Mouse (Mus musculus) CH12.LX (cell line): ENCODE results near the gene Samd4b. TPM values are rescaled to one million over a fixed set of nuclear protein-coding genes. Genes with fewer than 3 reads are reported as not detected.

ENCODE experiments used
- DNase-seq: peaks from one replicate; pipeline ENCODE4 v3.0.0-alpha.2; 2013; ENCODE audit errors: extremely low read depth
- H3K27ac ChIP-seq: 2 replicates; pipeline ENCODE4 v1.5.1; 2012; ENCODE audit warnings: low read depth, mild to moderate bottlenecking, control low read depth, moderate library complexity; ENCODE audit not compliant: insufficient read depth
- H3K27me3 ChIP-seq: replicated peaks from 2 replicates; pipeline ENCODE3; 2012; ENCODE audit warnings: inconsistent platforms
- H3K36me3 ChIP-seq, 2 experiments: replicated peaks in 1 of 2; 2 replicates each; pipeline versions ENCODE3 to v1.6.1; 2012; ENCODE audit warnings: inconsistent platforms in 1 of 2, low read length in 1 of 2, mild to moderate bottlenecking in 1 of 2, mixed read lengths in 1 of 2, moderate library complexity in 1 of 2; ENCODE audit not compliant: control insufficient read depth in 1 of 2, insufficient read depth in 1 of 2
- H3K4me1 ChIP-seq, 2 experiments: 2 replicates each; pipeline ENCODE4 v1.6.1; 2012; ENCODE audit warnings: inconsistent platforms in 1 of 2, moderate library complexity in 1 of 2; ENCODE audit not compliant: insufficient read depth in 2 of 2, control insufficient read depth in 1 of 2
- H3K4me2 ChIP-seq: 2 replicates; pipeline ENCODE4 v1.6.1; 2012; ENCODE audit warnings: low read depth, mild to moderate bottlenecking, control low read depth; ENCODE audit not compliant: poor library complexity, insufficient read depth, severe bottlenecking
- H3K4me3 ChIP-seq, 3 experiments: fragments of 150-350 bp in 1 of 3; sonication (generic) in 1 of 3; replicated peaks in 1 of 3; 2 replicates each; pipeline versions ENCODE3 to v1.5.1; 2011 to 2012; ENCODE audit warnings: low read depth in 2 of 3, low read length in 2 of 3, mild to moderate bottlenecking in 2 of 3, moderate library complexity in 2 of 3, control low read depth in 1 of 3, improper control_type of control experiment in 1 of 3, inconsistent platforms in 1 of 3, mixed read lengths in 1 of 3; ENCODE audit not compliant: poor library complexity in 1 of 3
- H3K79me2 ChIP-seq: replicated peaks from 2 replicates; pipeline ENCODE4 v1.6.1; 2012; ENCODE audit warnings: mild to moderate bottlenecking, moderate library complexity; ENCODE audit not compliant: control insufficient read depth, poor library complexity, insufficient read depth, severe bottlenecking; ENCODE audit errors: extremely low read depth
- H3K9ac ChIP-seq: 2 replicates; pipeline ENCODE4 v1.6.1; 2012; ENCODE audit warnings: low read depth, mild to moderate bottlenecking, control low read depth, moderate library complexity; ENCODE audit not compliant: insufficient read depth
- H3K9me3 ChIP-seq: replicated peaks from 2 replicates; pipeline ENCODE3; 2012; ENCODE audit warnings: low read length, inconsistent platforms, mixed read lengths
- CHD1 ChIP-seq: IDR thresholded peaks from 2 replicates; pipeline ENCODE4 v1.6.1; 2012; ENCODE audit warnings: low read depth, low read length, improper control_type of control experiment, inconsistent platforms
- CHD2 ChIP-seq: IDR thresholded peaks from 2 replicates; pipeline ENCODE4 v1.6.1; 2011; ENCODE audit warnings: low read length, improper control_type of control experiment
- CTCF ChIP-seq, 2 experiments: IDR thresholded peaks in 1 of 2; conservative IDR thresholded peaks in 1 of 2; 2 replicates each; pipeline ENCODE4 v1.5.1; 2011 to 2012; ENCODE audit warnings: low read depth in 2 of 2, low read length in 2 of 2, improper control_type of control experiment in 1 of 2, inconsistent platforms in 1 of 2, mild to moderate bottlenecking in 1 of 2, moderate library complexity in 1 of 2
- ETS1 ChIP-seq: conservative IDR thresholded peaks from 2 replicates; pipeline ENCODE4 v1.6.1; 2012; ENCODE audit warnings: low read depth, mild to moderate bottlenecking, inconsistent platforms, low read length, improper control_type of control experiment, moderate library complexity
- HCFC1 ChIP-seq: IDR thresholded peaks from 2 replicates; pipeline ENCODE4 v1.6.1; 2012; ENCODE audit warnings: low read depth, mild to moderate bottlenecking, inconsistent platforms, low read length, improper control_type of control experiment
- IRF4 ChIP-seq: IDR thresholded peaks from 2 replicates; pipeline ENCODE4 v1.6.1; 2014; ENCODE audit warnings: low read depth, mild to moderate bottlenecking, inconsistent platforms, low read length, improper control_type of control experiment
- MAZ ChIP-seq: IDR thresholded peaks from 2 replicates; pipeline ENCODE4 v1.6.1; 2012; ENCODE audit warnings: low read depth, mild to moderate bottlenecking, inconsistent platforms, low read length, improper control_type of control experiment, moderate library complexity
- MEF2A ChIP-seq: IDR thresholded peaks from 2 replicates; pipeline ENCODE4 v1.6.1; 2014; ENCODE audit warnings: low read depth, mild to moderate bottlenecking, inconsistent platforms, low read length, improper control_type of control experiment, borderline replicate concordance
- MXI1 ChIP-seq: IDR thresholded peaks from 2 replicates; pipeline ENCODE4 v1.6.1; 2011; ENCODE audit warnings: mild to moderate bottlenecking, low read depth, low read length, improper control_type of control experiment
- NRF1 ChIP-seq: IDR thresholded peaks from 2 replicates; pipeline ENCODE4 v1.6.1; 2014; ENCODE audit warnings: low read depth, mild to moderate bottlenecking, inconsistent platforms, low read length, improper control_type of control experiment, moderate library complexity
- PAX5 ChIP-seq: IDR thresholded peaks from 2 replicates; pipeline ENCODE4 v1.6.1; 2012; ENCODE audit warnings: low read length, inconsistent platforms, mixed read lengths
- POLR2A ChIP-seq: IDR thresholded peaks from 2 replicates; pipeline ENCODE4 v1.6.1; 2011; ENCODE audit warnings: low read depth, mild to moderate bottlenecking, improper control_type of control experiment, low read length
- POLR2AphosphoS2 ChIP-seq: IDR thresholded peaks from 2 replicates; pipeline ENCODE4 v1.6.1; 2011; ENCODE audit warnings: low read depth, low read length, improper control_type of control experiment
- RCOR1 ChIP-seq: conservative IDR thresholded peaks from 2 replicates; pipeline ENCODE4 v1.6.1; 2012; ENCODE audit warnings: low read depth, mild to moderate bottlenecking, inconsistent platforms, low read length, improper control_type of control experiment
- SMC3 ChIP-seq: IDR thresholded peaks from 2 replicates; pipeline ENCODE4 v1.6.1; 2011; ENCODE audit warnings: low read depth, low read length, improper control_type of control experiment
- TBP ChIP-seq: conservative IDR thresholded peaks from 2 replicates; pipeline ENCODE4 v1.6.1; 2011; ENCODE audit warnings: low read depth, low read length, improper control_type of control experiment
- TCF12 ChIP-seq: IDR thresholded peaks from 2 replicates; pipeline ENCODE4 v1.6.1; 2014; ENCODE audit warnings: low read depth, mild to moderate bottlenecking, inconsistent platforms, low read length, improper control_type of control experiment
- USF2 ChIP-seq: conservative IDR thresholded peaks from 2 replicates; pipeline ENCODE4 v1.6.1; 2011; ENCODE audit warnings: low read depth, low read length, improper control_type of control experiment
- ZKSCAN1 ChIP-seq: IDR thresholded peaks from 2 replicates; pipeline ENCODE4 v1.6.1; 2012; ENCODE audit warnings: low read depth, inconsistent platforms, low read length, improper control_type of control experiment, borderline replicate concordance
- ZNF384 ChIP-seq: IDR thresholded peaks from 2 replicates; pipeline ENCODE4 v1.6.1; 2012; ENCODE audit warnings: low read depth, low read length, improper control_type of control experiment, inconsistent platforms
- dilution Hi-C: fragments of 300-500 bp; cut with MboI; formaldehyde crosslinking; loops from 2 replicates; pipeline ENCODE4 v1.14.3; 2020; ENCODE audit warnings: low sequenced_read_pairs; ENCODE audit not compliant: extremely low pct_unique_long_range_greater_than_20kb, extremely low pct_ligation_motif_present
- in situ Hi-C: fragments of 300-500 bp; cut with MboI; formaldehyde crosslinking; loops from 3 replicates; pipeline ENCODE4 v1.14.3; 2019; ENCODE audit warnings: low sequenced_read_pairs, low pct_ligation_motif_present, low pct_unique_long_range_greater_than_20kb, mixed read lengths
- polyA plus RNA-seq: library from polyadenylated mRNA; unstranded; fragments of >175 nt; gene quantifications from 2 replicates; pipeline ENCODE4 v1.2.1, GENCODE M21; 2012; ENCODE audit warnings: low read depth; ENCODE audit not compliant: insufficient read length
- total RNA-seq, 2 experiments: library from RNA; depleted of rRNA; stranded (reverse); fragments of 300-350 nt in 1 of 2; fragments of >200 nt in 1 of 2; gene quantifications; 2 replicates each; pipeline ENCODE4 v1.2.3; 2012 to 2014

Gene Samd4b
- total and polyA plus RNA-seq, 3 experiments = 3.7 to 24.6 (median 10.0) TPM

- H3K4me3 ChIP-seq = no peak overlapping the region
- in situ Hi-C loops = no loop called here
- peaks cover 17% of the 10 kb centered on the region for H3K79me2 ChIP-seq
- TF ChIP-seq NRF1 (no peak), POLR2A (peak; percentile 22; the same call in 1 of the 2 replicates)
- TF ChIP-seq, all 38 proteins: peak for 1
- no peak overlapping the region for H3K27ac ChIP-seq
- H3K9me3 ChIP-seq = no peaks in the 10 kb centered on the region
- DNase-seq = no peak
- no peaks in the 10 kb centered on the region for H3K27me3 ChIP-seq
- H3K4me1 ChIP-seq = peaks cover 8 to 28% of the 10 kb centered on the region in 2 experiments
- no peak overlapping the region for H3K4me2 ChIP-seq
- dilution Hi-C loops = no loop called here
- H3K36me3 ChIP-seq = peaks cover 36 to 52% of the 10 kb centered on the region in 2 experiments
- H3K9ac ChIP-seq = no peak overlapping the region
Measured at GRCm38 (mm10) chr7:28355221-28355620, 242.7 kb downstream of the Samd4b start.

DNA sequence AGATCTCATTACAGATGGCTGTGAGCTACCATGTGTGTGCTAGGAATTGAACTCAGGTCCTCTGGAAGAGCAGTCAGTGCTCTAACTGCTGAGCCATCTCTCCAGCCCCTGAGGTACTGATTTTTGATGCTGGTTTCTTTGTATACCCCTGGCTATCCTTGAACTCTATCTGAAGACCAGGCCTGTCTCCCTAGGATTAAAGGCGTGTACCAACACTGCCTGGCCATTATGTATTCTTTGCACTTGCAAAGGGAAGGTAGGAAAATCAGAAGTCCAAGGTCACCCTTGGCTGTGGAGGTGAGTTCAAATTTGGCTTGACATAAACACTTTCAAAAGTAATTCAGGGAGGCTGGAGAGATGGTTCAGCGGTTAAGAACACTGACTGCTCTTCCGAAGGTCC lies 243.3 kb downstream of the Samd4b start:
- no peak overlapping the region for H3K4me3 ChIP-seq
- H3K9me3 ChIP-seq = no peaks in the 10 kb centered on the region
- in situ Hi-C loops = no loop called here
- no peak for TF ChIP-seq TBP
- no peak for TF ChIP-seq NRF1
- H3K79me2 ChIP-seq = peaks cover 17% of the 10 kb centered on the region
- no peaks in the 10 kb centered on the region for H3K27me3 ChIP-seq
- H3K27ac ChIP-seq = no peak overlapping the region
- no peak overlapping the region for H3K4me2 ChIP-seq
- peaks cover 31 to 46% of the 10 kb centered on the region in 2 experiments for H3K36me3 ChIP-seq
- dilution Hi-C loops = no loop called here
- no peak for DNase-seq
- peaks cover 8 to 33% of the 10 kb centered on the region in 2 experiments for H3K4me1 ChIP-seq
- no peak overlapping the region for H3K9ac ChIP-seq

DNA sequence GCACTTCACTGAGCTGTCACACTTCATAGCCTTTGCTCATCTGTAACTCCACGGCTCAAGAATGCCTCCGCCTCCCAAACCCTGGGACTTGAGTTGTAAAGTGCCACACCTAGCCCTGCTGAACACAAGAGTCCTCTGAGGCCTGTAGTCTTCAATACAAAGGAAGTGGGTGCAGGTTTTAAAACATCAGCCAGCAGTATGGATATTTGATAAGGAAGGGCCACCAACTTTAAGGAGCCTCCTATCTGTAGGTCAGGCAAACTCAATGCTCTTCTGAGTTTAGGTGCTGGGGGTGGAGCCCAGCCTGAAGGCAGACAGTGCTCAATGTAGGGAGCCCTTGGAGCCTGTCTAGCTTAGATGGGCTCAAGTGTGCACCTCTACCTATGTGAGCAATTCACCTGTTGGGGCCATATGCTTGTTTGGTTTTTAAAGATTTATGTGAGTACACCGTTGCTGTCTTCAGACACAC lies 243.8 kb downstream of the Samd4b start:
- Histone ChIP-seq H3K4me2 (no peak overlapping the region), H3K9ac (no peak overlapping the region), H3K4me3 (no peak overlapping the region), H3K36me3 (peaks cover 31 to 42% of the 10 kb centered on the region in 2 experiments), H3K4me1 (peaks cover 8 to 34% of the 10 kb centered on the region in 2 experiments), H3K27me3 (no peaks in the 10 kb centered on the region), H3K27ac (no peak overlapping the region), H3K9me3 (no peaks in the 10 kb centered on the region), H3K79me2 (peaks cover 17% of the 10 kb centered on the region)
- dilution Hi-C loops = no loop called here
- TF ChIP-seq POLR2AphosphoS2 (peak; percentile 89; the same call in 1 of the 2 replicates), POLR2A (peak; percentile 52), PAX5 (no peak), CHD2 (peak; percentile 34; the same call in 1 of the 2 replicates)
- in situ Hi-C loops = no loop called here
- DNase-seq = no peak

DNA sequence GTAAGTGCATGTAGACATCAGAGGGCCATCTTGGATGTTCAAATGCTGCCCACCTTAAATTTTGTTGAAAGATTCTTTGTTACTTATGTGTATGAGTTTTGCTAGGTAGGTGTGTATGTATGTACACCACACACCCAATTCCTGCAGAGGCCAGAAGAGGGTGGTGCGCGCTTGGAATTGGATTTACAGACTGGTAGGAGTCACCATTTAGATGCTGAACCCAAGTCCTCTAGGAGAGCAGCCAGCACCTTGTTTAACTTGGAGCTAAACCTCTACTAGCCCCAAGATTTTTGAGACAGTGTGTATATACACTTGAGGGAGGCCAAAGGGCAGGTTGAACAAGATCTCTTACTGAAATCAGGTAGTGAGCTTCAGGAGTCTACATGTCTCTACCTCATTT lies 244.7 kb downstream of the Samd4b start:
- H3K9me3 ChIP-seq = no peaks in the 10 kb centered on the region
- peaks cover 12 to 36% of the 10 kb centered on the region in 2 experiments for H3K4me1 ChIP-seq
- peaks cover 31 to 38% of the 10 kb centered on the region in 2 experiments for H3K36me3 ChIP-seq
- DNase-seq = no peak
- H3K27ac ChIP-seq = no peak overlapping the region
- H3K4me2 ChIP-seq = no peak overlapping the region
- in situ Hi-C loops (no loop called here), dilution Hi-C loops (no loop called here)
- H3K9ac ChIP-seq = no peak overlapping the region
- no peaks in the 10 kb centered on the region for H3K27me3 ChIP-seq
- no peak overlapping the region for H3K4me3 ChIP-seq
- H3K79me2 ChIP-seq = peaks cover 17% of the 10 kb centered on the region
- no peak for TF ChIP-seq MAZ
- TF ChIP-seq USF2 = no peak
- no peak for TF ChIP-seq RCOR1
- no peak for TF ChIP-seq CHD1
- no peak for TF ChIP-seq ZKSCAN1
- TF ChIP-seq IRF4 = no peak
- no peak for TF ChIP-seq ETS1
- no peak for TF ChIP-seq MXI1
- TF ChIP-seq SMC3 = no peak
- no peak for TF ChIP-seq HCFC1
- TF ChIP-seq TCF12 = no peak
- TF ChIP-seq CTCF (conservative IDR thresholded peaks at IDR 0.05 in 1 of 2, IDR thresholded peaks at IDR 0.05 in 1 of 2; ENCODE audit: low read depth in 2 of 2, low read length in 2 of 2) = no peak
- TF ChIP-seq MEF2A = no peak
- TF ChIP-seq PAX5 = no peak
- TF ChIP-seq ZNF384 = no peak
